Mouse (Mus musculus) right cerebral cortex, postnatal 36 days (tissue): ENCODE data around the gene Oit1.

Experiments
- DNase-seq, 2 experiments: peaks; one replicate each; pipeline ENCODE4 v3.0.0; 2022; ENCODE audit warnings: low spot score in 2 of 2, mixed read lengths in 1 of 2

Gene Oit1

GRCm38 (mm10) chr14:8300281-8300680 is 78.3 kb downstream of the Oit1 start:
- DNase-seq: no peak
